Mouse (Mus musculus) kidney, embryonic 14.5 days (tissue): Measurements from ENCODE around the gene Nfatc2. TPM values are rescaled to one million over a fixed set of nuclear protein-coding genes. Genes with fewer than 3 reads are reported as not detected.

Experiments used
- ATAC-seq: fragments of 200-750 bp; cut with Nextera tagmentation; 2 replicates; pipeline ENCODE4 v1.8.0; 2017; ENCODE audit warnings: moderate number of reproducible peaks, mild to moderate bottlenecking, moderate TSS enrichment, moderate library complexity; ENCODE audit not compliant: low FRiP score, low TSS enrichment
- H3K27ac ChIP-seq: fragments of 300-500 bp; sonication (generic); 2 replicates; pipeline ENCODE4 v1.5.1; 2014; ENCODE audit warnings: low read depth, mild to moderate bottlenecking, low read length, moderate library complexity, mixed read lengths
- H3K27me3 ChIP-seq: fragments of 300-500 bp; sonication (generic); 2 replicates; pipeline ENCODE4 v1.6.1; 2014; ENCODE audit warnings: mild to moderate bottlenecking, low read length; ENCODE audit not compliant: control insufficient read depth, insufficient read depth
- H3K36me3 ChIP-seq: fragments of 300-500 bp; sonication (generic); 2 replicates; pipeline ENCODE4 v1.6.1; 2014; ENCODE audit warnings: low read length, mixed read lengths; ENCODE audit not compliant: control insufficient read depth, insufficient read depth
- H3K4me1 ChIP-seq: fragments of 300-500 bp; sonication (generic); 2 replicates; pipeline ENCODE4 v1.6.1; 2014; ENCODE audit warnings: low read length, mixed read lengths; ENCODE audit not compliant: control insufficient read depth, insufficient read depth
- H3K4me2 ChIP-seq: fragments of 300-500 bp; sonication (generic); replicated peaks from 2 replicates; pipeline ENCODE4 v1.6.1; 2014; ENCODE audit warnings: low read depth, mild to moderate bottlenecking, low read length
- H3K4me3 ChIP-seq: fragments of 300-500 bp; sonication (generic); 2 replicates; pipeline ENCODE4 v1.5.1; 2014; ENCODE audit warnings: mild to moderate bottlenecking, low read length
- H3K9ac ChIP-seq: fragments of 300-500 bp; sonication (generic); 2 replicates; pipeline ENCODE4 v1.6.1; 2014; ENCODE audit warnings: low read depth, mild to moderate bottlenecking, low read length, moderate library complexity
- H3K9me3 ChIP-seq: fragments of 300-500 bp; sonication (generic); 2 replicates; pipeline ENCODE4 v1.6.1; 2016; ENCODE audit warnings: low read length; ENCODE audit not compliant: control insufficient read depth
- WGBS: fragments of 180-500 bp; shearing (Covaris S2); extraction: QIAGEN DNeasy Blood & Tissue Kit; methylation state at CpG from one replicate; pipeline ENCODE4 v1.1.7; 2014; 5-methylcytosine and 5-hydroxymethylcytosine counted together
- polyA plus RNA-seq: library from polyadenylated mRNA; unstranded; fragments of >200 nt; fragmentation: Nextera tagmentation; extraction: Ambion mirVana; gene quantifications from 2 replicates; pipeline ENCODE4 v1.2.1, GENCODE M21; 2014

The Nfatc2 gene
- polyA plus RNA-seq, 1 experiment from 2014 or later = 2.7 TPM

- Histone ChIP-seq H3K9me3 (peaks cover 4% of the 10 kb centered on the region; the same call in 1 of the 2 replicates), H3K27me3 (no peaks in the 10 kb centered on the region), H3K4me3 (no peak overlapping the region), H3K9ac (no peak overlapping the region), H3K36me3 (no peaks in the 10 kb centered on the region), H3K4me2 (no peak overlapping the region), H3K27ac (no peak overlapping the region), H3K4me1 (no peaks in the 10 kb centered on the region)
- no peak for ATAC-seq
- 88% methylated on average over 5 of the region's 5 CpGs for WGBS
Measured at GRCm38 (mm10) chr2:168514131-168514530, 87.3 kb downstream of the Nfatc2 start.

DNA sequence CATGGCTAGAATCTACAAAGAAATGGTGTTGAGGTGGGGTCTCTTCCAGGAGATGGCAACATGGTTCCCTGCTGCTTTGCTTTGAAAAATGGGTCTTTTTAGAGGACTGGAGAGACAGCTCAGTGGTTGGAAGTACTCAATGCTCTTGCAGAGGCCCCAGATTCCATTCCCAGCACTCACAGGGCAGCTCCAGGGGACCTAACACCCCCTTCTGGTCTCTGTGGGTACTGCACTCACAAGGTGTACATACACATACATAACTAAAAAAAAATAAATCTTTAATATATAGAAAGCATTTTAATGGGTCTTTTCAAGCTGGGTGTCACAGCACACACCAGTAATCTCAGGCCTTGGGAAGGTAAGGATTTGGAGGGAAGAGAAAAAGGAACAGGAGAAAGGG, 89.9 kb downstream of the Nfatc2 start:
- no peak overlapping the region for H3K4me3 ChIP-seq
- H3K27me3 ChIP-seq = no peaks in the 10 kb centered on the region
- ATAC-seq = no peak
- no peak overlapping the region for H3K9ac ChIP-seq
- H3K4me2 ChIP-seq = no peak overlapping the region
- no peaks in the 10 kb centered on the region for H3K4me1 ChIP-seq
- no peaks in the 10 kb centered on the region for H3K36me3 ChIP-seq
- H3K27ac ChIP-seq = no peak overlapping the region
- peaks cover 4% of the 10 kb centered on the region; the same call in 1 of the 2 replicates for H3K9me3 ChIP-seq

- Histone ChIP-seq H3K4me2 (no peak overlapping the region), H3K27ac (no peak overlapping the region), H3K27me3 (no peaks in the 10 kb centered on the region), H3K9ac (no peak overlapping the region), H3K4me3 (no peak overlapping the region), H3K9me3 (peaks cover 4% of the 10 kb centered on the region; the same call in 1 of the 2 replicates), H3K4me1 (no peaks in the 10 kb centered on the region), H3K36me3 (no peaks in the 10 kb centered on the region)
- ATAC-seq = no peak
- WGBS = 82% methylated on average over 13 of the region's 13 CpGs
Measured at GRCm38 (mm10) chr2:168508469-168509198, 92.8 kb downstream of the Nfatc2 start.

- H3K27ac ChIP-seq = no peak overlapping the region
- no peaks in the 10 kb centered on the region for H3K27me3 ChIP-seq
- no peak overlapping the region for H3K4me3 ChIP-seq
- no peaks in the 10 kb centered on the region for H3K4me1 ChIP-seq
- H3K36me3 ChIP-seq = no peaks in the 10 kb centered on the region
- no peak for ATAC-seq
- no peak overlapping the region for H3K4me2 ChIP-seq
- no peak overlapping the region for H3K9ac ChIP-seq
- no peaks in the 10 kb centered on the region for H3K9me3 ChIP-seq
- WGBS = 83% methylated on average over 27 of the region's 27 CpGs
Measured at GRCm38 (mm10) chr2:168504431-168505182, 96.8 kb downstream of the Nfatc2 start.

GRCm38 (mm10) chr2:168503735-168504134, 97.7 kb downstream of the Nfatc2 start:
- no peaks in the 10 kb centered on the region for H3K36me3 ChIP-seq
- H3K4me1 ChIP-seq = no peaks in the 10 kb centered on the region
- no peak for ATAC-seq
- no peaks in the 10 kb centered on the region for H3K27me3 ChIP-seq
- WGBS = 83% methylated on average over 6 of the region's 6 CpGs
- H3K4me3 ChIP-seq = no peak overlapping the region
- H3K27ac ChIP-seq = no peak overlapping the region
- no peak overlapping the region for H3K4me2 ChIP-seq
- H3K9ac ChIP-seq = no peak overlapping the region
- H3K9me3 ChIP-seq = no peaks in the 10 kb centered on the region

DNA sequence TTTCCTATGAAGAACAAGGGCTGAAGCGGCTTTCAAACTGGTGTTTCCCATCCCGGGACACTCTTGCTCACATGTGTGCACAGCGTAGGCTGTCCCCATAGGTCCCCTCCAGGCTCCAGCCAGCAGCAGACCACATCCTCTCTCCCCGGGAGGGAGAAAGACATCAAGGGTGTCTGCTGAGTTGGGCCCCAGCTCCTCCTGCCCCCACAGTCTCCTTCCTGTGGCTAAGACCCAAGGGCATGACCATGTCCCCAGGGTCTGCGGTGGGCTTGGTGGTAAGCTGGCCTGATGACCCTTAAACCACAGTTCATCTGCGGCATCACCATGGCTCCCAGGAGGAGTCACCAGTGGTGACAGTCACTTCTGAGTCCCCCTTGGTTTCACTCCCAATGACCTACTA, 100.7 kb downstream of the Nfatc2 start:
- no peaks in the 10 kb centered on the region for H3K4me1 ChIP-seq
- no peak overlapping the region for H3K27ac ChIP-seq
- no peaks in the 10 kb centered on the region for H3K27me3 ChIP-seq
- no peak for ATAC-seq
- no peak overlapping the region for H3K4me3 ChIP-seq
- 78% methylated on average over 6 of the region's 6 CpGs for WGBS
- no peaks in the 10 kb centered on the region for H3K9me3 ChIP-seq
- no peak overlapping the region for H3K4me2 ChIP-seq
- no peaks in the 10 kb centered on the region for H3K36me3 ChIP-seq
- no peak overlapping the region for H3K9ac ChIP-seq

DNA sequence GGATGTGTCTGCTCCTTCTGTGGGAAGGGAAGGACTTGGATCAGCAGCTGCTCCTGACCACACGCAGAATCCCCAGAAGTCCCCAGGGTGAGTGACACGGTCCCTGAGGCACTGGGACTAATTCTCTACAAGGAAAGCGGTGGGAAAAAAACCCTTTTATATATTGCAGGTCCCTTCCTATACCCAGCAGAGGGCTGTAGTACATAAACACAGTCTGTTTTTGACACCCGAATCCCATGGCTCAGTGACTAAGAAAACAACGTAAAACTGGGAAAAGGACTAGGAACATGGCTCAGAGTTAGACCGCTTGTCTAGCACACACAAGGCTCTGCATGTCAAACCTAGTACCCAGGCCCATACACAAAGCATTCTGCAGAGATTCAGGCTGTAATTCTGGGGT, 101.2 kb downstream of the Nfatc2 start:
- no peak overlapping the region for H3K4me3 ChIP-seq
- H3K9me3 ChIP-seq = no peaks in the 10 kb centered on the region
- no peak overlapping the region for H3K9ac ChIP-seq
- no peaks in the 10 kb centered on the region for H3K27me3 ChIP-seq
- H3K4me2 ChIP-seq = no peak overlapping the region
- 0 out of 2 replicates have a peak, but pooled peaks have one; percentile 33 for ATAC-seq
- H3K36me3 ChIP-seq = no peaks in the 10 kb centered on the region
- 26% methylated on average over 6 of the region's 6 CpGs for WGBS
- no peak overlapping the region for H3K27ac ChIP-seq
- no peaks in the 10 kb centered on the region for H3K4me1 ChIP-seq

DNA sequence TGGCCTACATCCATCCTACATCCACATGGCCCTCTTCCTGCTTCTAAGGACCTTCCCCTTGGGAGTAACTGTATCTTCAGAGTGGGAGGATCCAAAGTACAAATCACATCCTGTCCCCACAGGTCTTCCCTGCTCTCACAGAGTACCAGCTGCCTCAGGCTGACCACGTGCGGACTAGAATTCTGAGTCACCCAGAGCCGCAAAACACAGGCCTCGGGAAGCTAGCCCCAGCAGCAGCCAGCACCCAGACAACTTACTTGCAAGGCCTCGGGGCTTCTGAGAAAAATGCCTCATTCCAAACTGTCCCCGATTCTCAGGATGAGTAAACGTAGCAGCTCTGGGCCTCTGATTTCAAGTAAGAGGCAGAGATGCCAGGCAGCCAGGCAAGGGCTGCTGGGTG, 109.7 kb downstream of the Nfatc2 start:
- no peak overlapping the region for H3K27ac ChIP-seq
- WGBS = 51% methylated on average over 7 of the region's 7 CpGs
- H3K9me3 ChIP-seq = 0 out of 2 replicates have a peak, but pooled peaks cover 3% of the 10 kb centered on the region

DNA sequence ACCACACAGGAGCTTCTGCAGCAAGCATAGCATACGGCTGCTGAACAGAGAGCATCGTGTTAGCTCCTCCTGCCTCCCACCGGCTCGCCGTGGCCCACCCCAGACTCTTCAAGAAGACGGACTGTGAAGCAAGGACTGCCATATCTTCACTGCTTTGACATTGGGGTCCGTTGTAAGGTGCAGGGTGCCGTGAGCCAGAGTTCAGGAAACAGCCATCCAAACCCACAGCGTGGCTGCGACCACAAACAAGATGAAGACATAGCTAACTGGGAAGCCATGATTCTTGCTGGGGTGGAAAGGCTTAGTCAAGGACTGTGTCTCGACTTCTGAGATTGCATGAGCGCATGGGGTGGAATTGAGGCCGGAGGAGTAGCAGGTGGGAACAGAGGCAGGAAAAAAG, 111.5 kb downstream of the Nfatc2 start:
- Histone ChIP-seq H3K27me3 (no peaks in the 10 kb centered on the region), H3K36me3 (no peaks in the 10 kb centered on the region), H3K4me3 (no peak overlapping the region), H3K9ac (no peak overlapping the region), H3K9me3 (0 out of 2 replicates have a peak, but pooled peaks cover 3% of the 10 kb centered on the region), H3K4me1 (no peaks in the 10 kb centered on the region), H3K4me2 (no peak overlapping the region), H3K27ac (no peak overlapping the region)
- 91% methylated on average over 13 of the region's 13 CpGs for WGBS
- ATAC-seq = no peak

More for the DNA sequence above, 109.7 kb downstream of the Nfatc2 start:
- H3K27me3 ChIP-seq = no peaks in the 10 kb centered on the region
- no peak overlapping the region for H3K9ac ChIP-seq
- H3K36me3 ChIP-seq = no peaks in the 10 kb centered on the region
- no peak overlapping the region for H3K4me3 ChIP-seq
- no peak for ATAC-seq
- no peak overlapping the region for H3K4me2 ChIP-seq
- no peaks in the 10 kb centered on the region for H3K4me1 ChIP-seq
